Mouse (Mus musculus) retina, adult 2 months (tissue): Measurements from ENCODE around the gene Filip1l.

Experiments
- DNase-seq: peaks from one replicate; pipeline ENCODE4 v3.0.0-alpha.2; 2012; ENCODE audit warnings: low read depth, low spot score

Filip1l gene

DNA sequence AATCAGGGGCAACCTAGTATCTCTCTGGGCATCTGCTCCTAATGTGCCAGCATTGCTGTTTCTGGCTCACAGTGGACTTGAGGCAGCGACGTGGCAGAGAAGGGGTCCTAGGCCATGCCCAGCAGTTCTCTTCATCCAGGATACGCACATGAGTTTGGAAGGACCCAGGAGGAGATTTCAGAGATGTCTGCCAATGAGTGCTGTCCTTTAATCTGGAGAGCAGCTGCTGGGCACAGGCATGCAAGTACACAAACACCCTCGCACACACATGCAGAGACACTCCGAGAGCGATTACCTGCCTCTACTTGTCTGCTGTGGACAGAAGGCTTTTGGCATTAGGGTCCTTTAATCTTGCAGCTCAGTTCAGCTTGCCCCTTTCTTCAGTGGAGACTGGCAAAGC is at the start of gene Filip1l:
TSS of gene Filip1l (plus strand) at position 343 of the 400 bp plus-strand sequence.
- DNase-seq: no peak

DNA sequence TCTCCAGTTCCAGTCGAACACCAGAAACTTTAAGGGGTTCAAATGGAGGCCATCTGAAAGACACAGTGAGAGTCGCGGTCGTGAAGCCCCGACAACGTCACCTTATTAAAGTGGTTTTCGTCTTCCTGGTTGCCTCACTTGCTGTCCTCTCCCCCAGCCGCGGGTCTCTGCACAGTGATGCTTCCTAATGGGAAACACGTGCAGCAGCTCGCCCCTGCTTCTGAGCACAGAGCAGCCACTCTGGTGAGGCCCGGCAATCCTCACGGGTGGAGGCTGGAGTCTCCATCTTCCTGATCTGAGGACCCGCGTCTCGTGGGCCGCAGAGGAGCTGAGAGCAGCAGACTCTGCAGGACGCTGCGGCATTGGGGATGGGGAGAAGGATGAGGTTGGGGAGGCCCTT is 49.2 kb upstream of the Filip1l start:
- DNase-seq: no peak

DNA sequence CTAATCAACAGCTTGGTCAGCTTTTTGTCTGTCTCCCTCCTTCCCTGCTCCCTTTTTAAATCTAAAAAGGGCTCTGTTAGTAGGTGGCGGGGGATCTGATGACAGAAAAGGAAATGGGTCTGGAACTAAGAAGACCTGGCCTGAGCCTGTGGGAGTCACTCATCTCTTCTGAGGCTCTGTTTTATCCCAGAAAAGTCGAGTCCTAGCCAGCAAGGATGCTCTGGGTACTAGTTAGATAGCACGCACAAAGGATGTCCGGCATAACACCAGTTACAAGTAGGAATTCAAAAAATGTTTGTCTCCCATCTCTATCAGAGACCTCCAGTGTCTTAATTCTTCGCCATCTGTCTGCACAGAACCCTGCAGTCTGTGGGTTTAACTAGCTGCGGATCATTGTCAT is 47.4 kb upstream of the Filip1l start:
- no peak for DNase-seq

DNA sequence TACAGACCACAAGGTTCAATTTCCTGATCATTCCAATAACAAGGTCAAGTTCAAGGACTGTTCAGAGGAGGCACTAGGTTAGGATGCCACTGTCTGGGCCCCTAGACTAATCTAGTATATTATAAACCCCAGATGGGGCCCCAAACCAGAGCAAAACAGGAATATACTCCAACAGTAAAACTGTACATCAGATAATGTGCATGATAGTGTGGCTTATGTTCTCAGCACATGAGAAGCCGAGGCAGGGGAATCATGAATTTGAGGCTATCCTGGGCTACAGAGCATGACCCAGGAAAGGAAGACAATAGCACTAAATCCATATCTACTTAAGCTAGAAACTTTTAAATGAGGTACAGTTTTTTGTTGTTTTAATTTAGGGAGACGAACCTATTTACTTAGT is 40.8 kb upstream of the Filip1l start:
- DNase-seq: no peak

DNA sequence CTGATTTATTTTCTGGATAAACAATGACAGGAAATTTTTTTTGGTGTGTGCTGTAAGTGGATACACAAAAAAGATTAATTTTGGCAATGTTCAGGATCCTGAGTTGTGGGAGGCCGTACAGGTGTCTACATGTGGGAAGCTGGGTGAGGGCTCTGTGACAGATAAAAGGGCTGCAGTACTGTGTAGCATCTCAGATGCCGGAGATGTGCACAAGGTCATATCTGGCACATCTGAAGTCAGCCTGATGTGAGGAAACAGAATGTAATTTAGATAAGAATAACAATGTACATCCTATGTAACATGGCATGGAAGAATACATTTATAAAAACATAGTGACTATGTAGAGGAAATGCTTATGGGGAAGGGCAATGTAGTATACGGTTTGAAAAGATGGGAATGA is 39.4 kb upstream of the Filip1l start:
- DNase-seq: no peak

DNA sequence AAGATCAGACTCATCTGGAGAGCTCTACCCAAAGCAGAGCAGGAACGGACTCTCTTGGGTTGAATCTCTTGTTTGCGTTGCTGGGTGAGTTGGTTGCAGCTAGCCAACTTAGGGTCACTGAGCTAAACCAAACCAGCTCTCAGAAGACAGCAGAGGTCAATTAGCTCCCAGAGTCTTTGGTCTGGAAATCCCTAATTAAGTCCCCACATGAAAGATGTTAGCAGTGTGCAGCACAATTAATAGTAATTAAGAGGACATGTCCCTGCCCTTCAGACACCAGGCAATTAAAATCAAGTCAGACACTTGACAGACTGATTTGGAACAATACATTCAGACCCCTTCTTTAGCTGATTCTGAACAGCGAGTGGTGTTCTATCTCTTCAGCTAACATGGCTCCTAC is 38.7 kb upstream of the Filip1l start:
- DNase-seq: no peak

DNA sequence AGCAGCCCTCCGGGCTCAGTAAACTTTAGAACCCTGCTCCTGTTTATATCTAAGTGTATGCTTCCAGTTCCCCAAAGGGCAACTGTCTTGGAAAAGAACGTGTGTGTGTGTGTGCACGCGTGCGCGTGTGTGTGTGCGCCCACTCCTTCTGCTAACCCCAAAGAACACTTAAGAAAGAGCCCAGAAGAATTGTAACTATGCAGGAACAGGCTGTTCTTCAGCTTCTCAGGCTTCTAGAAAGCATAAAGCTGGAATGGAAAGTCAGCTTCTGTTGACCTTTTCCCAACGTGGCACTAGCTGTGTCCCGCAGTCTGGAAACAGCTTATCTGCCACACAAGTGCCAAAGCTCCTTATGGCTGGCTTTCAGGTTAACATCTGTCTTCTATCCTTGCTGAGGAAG is 37.9 kb upstream of the Filip1l start:
- DNase-seq: no peak

DNA sequence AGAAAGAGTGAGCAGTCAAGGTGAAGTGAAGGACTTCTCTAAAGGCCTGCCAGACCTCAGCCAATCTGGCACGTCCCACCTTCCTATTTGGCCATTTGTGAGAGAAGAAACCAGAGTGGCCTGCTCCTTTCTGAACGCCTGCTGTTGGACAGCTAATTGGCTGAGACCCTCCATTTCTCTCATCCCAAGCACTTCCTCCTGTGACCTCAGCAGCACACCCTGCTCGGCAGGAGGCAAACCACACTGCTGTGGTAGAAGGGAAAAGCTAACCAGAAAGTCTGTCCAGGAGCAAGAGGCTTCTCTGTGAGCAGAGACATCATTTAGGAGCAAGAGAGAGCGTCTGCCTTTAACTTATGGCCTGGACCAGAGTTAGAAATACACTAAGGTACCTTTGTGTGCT is 35.8 kb upstream of the Filip1l start:
- no peak for DNase-seq

DNA sequence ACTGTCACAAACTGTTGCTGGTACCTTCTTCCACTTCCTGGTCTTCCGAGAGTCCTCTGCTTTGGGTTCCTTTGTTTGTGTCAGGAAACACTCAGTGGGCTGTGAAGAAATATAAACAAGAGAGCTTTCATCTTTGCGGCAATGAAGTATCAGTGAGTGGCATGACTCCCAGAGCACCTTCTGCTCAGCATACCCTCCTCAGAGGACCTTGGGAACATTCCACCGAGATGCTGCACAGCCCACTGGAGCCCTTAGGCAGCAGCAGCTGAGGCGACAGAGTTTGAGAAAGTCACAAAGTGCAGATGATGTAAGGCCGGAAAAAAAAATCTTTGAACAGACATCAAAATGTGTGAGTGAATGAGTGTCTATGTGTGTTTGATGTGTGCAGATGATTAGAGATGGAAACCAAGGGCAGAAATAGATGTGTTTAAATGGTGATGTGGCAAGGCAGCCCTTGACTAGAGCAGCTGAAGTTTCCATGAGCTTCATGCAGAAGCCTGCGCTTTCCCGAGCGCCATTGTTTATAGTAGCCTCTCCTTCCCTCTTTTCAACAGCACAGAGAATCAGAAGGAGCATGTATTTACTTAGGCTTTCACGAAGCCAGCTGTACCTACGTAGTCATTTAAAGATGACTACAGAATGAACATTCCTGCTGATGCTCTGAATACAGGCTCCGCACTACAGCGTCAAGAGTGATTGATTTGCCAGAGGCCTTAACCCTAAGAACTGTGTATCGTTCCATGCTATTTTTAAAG is 34.8 kb upstream of the Filip1l start:
- no peak for DNase-seq

DNA sequence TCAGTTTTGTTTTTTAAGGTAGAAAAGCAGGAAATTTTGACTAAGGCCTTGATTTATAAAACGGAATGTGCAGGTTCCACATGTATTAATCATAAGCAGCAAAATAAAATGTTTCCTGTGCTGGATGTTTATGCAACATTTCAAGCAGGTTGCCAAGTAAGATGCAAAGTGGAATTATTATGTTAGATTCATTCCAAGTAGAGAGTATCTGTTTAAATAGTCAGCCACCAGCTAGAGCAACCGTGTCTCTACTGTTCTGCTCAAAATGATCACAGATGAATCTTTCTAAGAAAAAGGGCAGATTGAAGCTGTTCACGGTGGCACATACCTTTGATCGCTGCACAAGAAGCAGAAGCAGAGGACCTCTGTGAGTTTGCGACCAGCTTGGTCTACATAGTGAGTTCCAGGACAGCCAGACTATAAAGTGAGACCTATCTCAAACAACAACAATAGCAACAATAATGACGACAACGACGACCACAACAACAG is 34.2 kb upstream of the Filip1l start:
- DNase-seq: no peak

DNA sequence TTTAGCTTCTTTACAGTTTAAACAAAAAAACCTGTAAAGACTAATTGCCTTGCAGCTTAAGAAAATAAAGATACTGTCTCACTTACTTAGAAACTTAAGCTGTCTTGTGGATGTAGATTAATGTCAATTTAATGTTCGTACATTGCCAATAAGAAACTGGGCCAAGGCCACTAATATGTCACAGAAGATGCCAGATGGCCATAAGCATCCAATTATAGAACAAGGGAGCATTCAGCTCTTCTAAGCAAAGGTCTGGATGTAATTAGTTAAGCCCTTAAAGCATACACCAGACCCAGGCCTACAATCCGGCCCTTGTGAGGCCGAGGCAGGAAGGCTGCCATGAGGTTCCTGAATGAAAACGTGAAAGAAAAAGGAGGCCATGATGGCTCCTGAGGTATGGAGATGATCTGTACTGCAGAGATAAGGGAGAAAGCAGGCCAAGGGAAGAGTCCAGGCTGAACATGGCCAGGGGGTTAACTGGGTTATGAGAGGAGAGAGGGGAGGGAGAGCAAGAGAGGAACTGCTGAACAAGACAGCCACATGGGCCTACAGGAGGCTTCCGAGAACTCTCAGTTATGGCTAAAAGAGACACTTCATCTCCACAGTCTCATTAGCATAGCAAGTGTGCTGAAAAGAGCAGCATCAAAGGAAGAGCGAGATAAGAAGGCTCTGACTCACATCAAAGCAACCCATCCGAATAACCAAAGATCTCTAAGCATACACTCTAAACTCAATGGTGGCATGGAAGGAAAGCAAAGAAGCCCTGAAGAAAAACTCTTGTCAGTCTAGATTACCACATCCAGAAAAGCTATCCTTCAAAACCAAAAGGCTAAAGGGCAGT is 33.4 kb upstream of the Filip1l start:
- DNase-seq: no peak

DNA sequence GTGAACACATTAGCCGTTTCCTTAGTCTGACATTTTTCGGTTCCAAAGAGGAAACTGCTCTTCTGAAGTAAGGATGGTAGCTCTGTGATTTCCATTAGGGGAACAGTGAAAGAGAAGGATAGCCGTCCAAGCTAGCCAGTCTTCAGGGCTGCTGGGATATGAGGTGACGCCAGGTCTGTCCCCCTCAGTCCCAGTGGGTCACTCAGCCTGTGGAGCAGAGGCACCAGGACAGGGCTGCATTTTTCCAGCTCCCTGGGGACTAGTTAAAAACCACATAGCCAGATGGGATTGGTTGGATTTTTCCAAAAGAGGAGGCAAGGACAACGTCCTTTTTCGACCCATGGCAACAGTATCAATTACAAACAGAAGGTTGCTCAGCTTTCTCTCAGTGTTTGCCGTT is 25.9 kb upstream of the Filip1l start:
- no peak for DNase-seq

DNA sequence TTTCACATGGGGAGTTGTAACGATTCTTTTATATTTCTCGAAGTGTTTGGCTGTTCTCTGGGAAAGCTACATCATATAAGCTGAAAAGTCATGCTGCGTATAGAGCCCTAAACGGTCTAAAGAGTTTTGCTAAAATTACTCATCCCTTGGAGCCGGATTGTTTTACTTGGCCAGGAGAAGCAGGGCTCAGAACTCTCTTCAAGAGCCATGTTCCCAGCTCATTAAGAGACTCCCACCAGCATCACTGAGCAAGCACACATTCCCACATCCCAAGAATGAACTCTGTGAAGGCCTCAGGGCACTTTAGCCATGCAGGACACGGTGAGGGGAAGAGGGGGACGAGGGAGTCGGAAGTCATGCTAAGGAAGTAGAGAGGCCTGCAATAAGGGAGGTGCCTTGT is 23.9 kb upstream of the Filip1l start:
- no peak for DNase-seq

DNA sequence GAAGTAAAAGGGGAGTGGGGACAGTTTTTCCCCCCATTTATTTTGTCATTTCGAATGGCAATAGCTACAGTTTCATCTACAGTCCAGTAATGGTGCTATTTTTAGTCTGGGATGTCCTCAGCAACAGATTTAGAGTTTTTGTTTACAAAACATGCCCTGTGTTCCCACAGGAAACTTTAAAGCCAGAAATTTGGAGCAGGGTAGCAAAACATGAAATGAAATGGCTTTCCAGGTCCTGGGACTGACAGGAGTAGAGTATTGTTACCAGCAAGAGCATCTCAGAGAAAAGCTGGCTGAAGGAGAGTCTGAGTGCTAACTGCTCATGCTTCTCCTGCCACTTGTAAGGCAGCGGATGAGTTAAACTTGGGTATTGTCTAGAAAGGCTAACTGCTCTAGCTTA is 22.8 kb upstream of the Filip1l start:
- no peak for DNase-seq

DNA sequence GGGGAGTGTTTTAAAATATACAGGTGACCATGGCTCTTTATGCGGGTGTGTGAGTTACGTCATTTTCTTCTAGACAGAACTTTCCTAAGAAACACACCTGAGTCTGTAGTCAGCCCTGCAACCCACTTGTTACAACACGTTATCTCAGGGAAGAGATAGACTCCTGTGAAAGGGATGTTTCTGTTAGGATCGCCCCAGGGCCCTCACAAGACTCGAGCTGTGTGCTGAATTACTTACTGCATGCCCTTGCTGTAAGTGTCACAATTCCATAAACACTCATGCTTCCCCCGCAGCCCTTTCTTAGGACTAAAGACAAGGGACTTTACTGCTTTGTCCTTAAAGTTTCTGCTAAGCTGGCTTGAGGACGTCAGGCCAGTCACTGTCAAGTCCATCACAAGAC is 20.6 kb upstream of the Filip1l start:
- DNase-seq: no peak

DNA sequence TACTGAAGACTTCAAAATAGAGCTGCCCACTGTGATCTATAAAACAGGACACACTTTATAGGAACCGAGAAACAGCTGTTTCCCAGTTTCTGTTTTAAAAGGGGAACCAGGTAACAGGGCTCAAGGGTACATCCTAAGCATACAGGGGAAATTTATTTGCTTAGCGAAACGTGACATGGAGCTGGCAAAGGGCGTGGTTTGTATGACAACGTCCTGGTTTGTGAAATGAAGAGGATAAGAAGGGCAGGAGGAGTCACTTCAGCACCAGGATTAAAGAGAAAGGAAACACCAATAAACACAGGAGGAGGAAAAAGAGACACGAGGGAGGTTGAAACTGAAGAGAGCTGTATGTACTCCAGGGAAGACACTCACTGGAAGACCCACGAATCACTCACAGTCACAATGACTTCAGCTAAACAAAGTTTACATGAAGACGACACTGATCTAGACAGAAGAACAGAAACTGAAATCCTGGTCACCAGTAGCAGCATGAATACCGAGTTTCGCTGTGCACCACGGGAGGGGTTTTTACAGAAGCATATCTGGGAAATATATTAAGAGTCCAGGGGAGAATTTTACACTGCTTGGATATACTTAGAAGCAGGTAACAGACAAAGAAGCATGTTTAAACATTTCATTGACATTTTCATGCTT is 16.0 kb upstream of the Filip1l start:
- no peak for DNase-seq

DNA sequence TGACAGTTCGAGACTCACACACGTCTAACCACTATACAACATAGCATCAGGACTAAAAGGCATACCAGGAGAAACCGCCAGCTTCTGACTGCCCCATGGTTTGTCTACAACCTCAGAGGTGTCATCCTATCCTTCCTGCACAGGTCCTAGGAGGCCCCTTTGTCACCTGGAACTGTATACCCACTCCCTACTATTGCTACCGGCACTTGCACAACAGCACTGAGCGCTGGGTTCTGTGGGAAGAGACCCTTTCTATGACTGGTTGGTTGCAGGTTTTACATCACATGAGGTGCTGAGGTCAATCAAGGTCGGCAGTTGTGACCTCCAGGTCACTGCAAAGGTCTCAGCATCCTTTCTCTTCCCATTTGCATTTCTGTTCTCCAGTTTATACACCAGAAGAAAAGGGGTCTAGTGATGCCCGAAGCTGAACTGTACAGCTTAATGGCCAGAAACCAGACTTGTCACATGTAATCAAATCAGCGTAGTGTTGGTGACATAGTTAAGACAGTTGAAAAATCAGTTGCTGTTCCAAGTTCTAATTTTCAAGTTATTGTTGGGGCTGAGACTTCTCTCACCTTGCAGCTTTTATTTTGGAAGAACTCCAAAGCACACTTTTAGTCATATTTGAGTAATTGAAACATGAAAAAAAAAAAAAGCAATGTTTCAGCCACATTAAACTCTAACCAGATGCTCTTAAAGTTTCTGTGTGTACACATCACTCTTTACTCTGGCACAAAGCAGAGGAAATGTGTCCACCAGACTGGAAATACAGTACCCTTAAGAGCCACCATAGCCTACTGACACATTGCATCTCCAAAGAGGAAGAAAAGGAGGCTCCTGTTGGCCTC is 12.9 kb upstream of the Filip1l start:
- no peak for DNase-seq

DNA sequence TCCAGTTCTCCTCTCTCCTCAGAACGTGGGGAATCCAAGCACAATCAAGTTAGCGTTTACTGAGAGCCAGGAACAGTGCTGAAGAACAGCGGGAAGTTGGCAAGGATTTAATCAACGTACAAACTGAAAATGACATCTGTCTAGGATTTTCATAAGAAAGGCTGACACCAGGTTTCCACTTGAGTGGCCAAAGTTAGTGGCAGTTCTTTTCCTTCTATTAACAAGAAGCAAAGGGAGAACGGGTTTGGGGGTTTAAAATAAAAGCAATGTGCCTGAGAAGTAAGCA is 12.3 kb upstream of the Filip1l start:
- no peak for DNase-seq

DNA sequence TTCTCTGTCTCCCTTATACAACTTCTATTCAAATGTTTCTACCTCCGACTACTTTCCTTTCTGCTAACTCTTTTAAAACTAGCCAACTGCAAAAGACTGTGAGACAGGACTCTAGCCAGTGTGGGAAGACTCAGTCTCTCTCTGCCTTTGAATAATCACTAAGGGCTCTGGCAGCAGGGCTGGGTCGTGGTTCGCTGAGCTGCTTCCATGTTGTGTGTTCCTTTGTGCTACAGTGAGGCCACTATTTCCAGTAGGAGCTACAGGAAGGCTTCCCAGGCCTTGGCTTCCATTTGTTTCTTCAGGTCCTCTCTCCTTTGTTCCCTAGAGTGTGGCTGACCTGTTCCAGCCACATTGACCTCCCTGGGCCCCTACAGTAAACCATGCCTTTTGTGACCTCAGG is 6.6 kb upstream of the Filip1l start:
- DNase-seq: no peak

DNA sequence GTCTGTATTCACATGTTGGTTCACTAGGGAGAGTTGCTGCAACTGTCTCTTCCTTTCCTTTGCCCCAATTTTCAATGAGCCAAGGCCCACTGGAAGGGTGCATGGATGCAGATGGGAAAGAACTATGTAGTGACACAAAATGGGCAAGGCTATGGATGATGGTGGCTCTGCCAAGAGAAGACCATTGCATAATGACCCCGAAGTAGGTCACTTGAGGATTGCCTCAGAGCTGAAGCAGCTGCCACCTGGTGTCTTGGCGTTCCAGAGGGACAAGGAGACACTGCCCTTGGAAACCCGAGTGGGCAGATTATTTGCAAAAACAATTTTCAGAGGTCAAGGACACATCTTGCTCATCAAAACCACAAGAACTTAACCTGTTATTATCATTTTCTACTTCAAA is 3.9 kb upstream of the Filip1l start:
- no peak for DNase-seq

DNA sequence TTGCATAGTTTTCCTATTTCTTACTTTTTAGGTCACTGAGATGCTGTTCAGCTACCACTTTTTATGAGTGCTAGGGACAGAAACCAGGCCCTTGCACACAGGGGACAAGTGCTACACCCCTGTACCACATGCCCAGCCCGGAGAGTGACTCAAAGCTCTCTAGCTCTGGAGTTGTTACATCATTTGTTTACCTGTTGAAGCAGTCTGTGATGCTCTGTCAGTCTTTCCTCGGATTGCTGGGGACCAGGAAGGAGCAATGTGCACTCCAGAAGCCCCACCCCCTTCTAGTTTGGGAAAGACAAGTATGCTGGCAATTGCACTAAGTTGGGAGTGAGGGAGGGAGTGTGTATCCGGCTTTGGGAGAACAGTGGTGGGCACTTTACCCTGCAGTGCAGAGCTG is 3.2 kb upstream of the Filip1l start:
- no peak for DNase-seq

DNA sequence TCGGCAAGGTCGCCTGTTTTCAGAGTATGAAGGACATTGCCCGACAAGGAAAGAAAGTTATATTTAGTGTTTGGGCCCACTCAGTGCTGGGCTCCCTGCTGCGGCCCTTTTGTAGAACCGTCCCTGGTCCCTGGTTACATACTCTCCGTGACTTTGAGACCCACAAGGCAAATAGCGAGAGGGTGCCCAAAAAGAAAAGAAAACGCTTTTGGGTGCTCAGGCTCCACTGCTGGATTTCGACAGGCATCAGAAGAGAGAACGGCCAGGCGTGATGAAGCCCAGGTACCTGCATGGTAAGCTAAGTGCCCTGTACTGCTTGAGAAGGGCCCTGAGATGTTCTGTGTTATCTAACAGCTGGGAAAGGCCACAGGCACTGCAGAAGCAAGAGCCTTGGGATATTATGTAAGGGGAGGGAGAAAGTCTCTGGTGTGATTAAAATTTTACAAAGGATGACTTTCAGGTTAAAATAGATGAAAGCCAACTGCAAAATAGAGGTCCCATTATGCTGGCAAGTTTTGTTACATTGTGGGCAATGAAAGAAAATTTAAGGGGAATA is 351 bp downstream of the Filip1l start:
- DNase-seq: no peak
